Mouse (Mus musculus): ENCODE measurements at regions not wholly inside any gene's neighbourhood (a gene's known extent, or its start where the extent isn't known, plus 50 kb on each side); places are given as distances from the start of the nearest gene placed in this dataset.

- Histone ChIP-seq H3K4me2 (no peak overlapping the region), H3K27me3 (no peaks in the 10 kb centered on the region), H3K9ac (no peak overlapping the region), H3K4me3 (replicated peaks) (no peak overlapping the region), H3K27ac (replicated peaks) (no peak overlapping the region), H3K36me3 (replicated peaks) (no peaks in the 10 kb centered on the region), H3K9me3 (replicated peaks) (no peaks in the 10 kb centered on the region), H3K4me1 (replicated peaks) (peaks cover 10% of the 10 kb centered on the region)
- peak; percentile 71 for ATAC-seq (ENCODE audit: insufficient read depth)
- WGBS (ENCODE audit: insufficient replicate concordance), result 34% methylated on average over 5 of the region's 5 CpGs
Observed at GRCm38 (mm10) chr2:146625166-146625751, 113.1 kb upstream of the Ralgapa2 start.

GRCm38 (mm10) chr2:146626531-146626930, 114.4 kb upstream of the Ralgapa2 start:
- Histone ChIP-seq H3K4me1 (replicated peaks) (peaks cover 10% of the 10 kb centered on the region), H3K9me3 (replicated peaks) (no peaks in the 10 kb centered on the region)
- WGBS (ENCODE audit: insufficient replicate concordance), result 39% methylated on average over 1 of the region's 1 CpGs

GRCm38 (mm10) chr2:146630179-146630578, 118.0 kb upstream of the Ralgapa2 start:
- Histone ChIP-seq H3K4me2 (no peak overlapping the region), H3K4me1 (replicated peaks) (peaks cover 8% of the 10 kb centered on the region), H3K9ac (no peak overlapping the region), H3K27ac (replicated peaks) (no peak overlapping the region), H3K9me3 (replicated peaks) (no peaks in the 10 kb centered on the region), H3K27me3 (no peaks in the 10 kb centered on the region), H3K4me3 (replicated peaks) (no peak overlapping the region), H3K36me3 (replicated peaks) (no peaks in the 10 kb centered on the region)
- WGBS (ENCODE audit: insufficient replicate concordance), result 42% methylated on average over 3 of the region's 3 CpGs
- ATAC-seq (ENCODE audit: insufficient read depth), result no peak

More at GRCm38 (mm10) chr2:146626531-146626930, 114.4 kb upstream of the Ralgapa2 start:
- no peak overlapping the region for H3K4me2 ChIP-seq
- no peak overlapping the region for H3K27ac ChIP-seq (replicated peaks)
- no peaks in the 10 kb centered on the region for H3K27me3 ChIP-seq
- no peak overlapping the region for H3K9ac ChIP-seq
- H3K36me3 ChIP-seq (replicated peaks), result no peaks in the 10 kb centered on the region
- no peak for ATAC-seq (ENCODE audit: insufficient read depth)
- H3K4me3 ChIP-seq (replicated peaks), result no peak overlapping the region

GRCm38 (mm10) chr2:146631098-146631497, 119.0 kb upstream of the Ralgapa2 start:
- no peaks in the 10 kb centered on the region for H3K36me3 ChIP-seq (replicated peaks)
- H3K4me1 ChIP-seq (replicated peaks), result no peaks in the 10 kb centered on the region
- H3K4me3 ChIP-seq (replicated peaks), result no peak overlapping the region
- H3K27me3 ChIP-seq, result no peaks in the 10 kb centered on the region
- WGBS (ENCODE audit: insufficient replicate concordance), result 52% methylated on average over 5 of the region's 5 CpGs
- H3K4me2 ChIP-seq, result no peak overlapping the region
- ATAC-seq (ENCODE audit: insufficient read depth), result no peak
- H3K9me3 ChIP-seq (replicated peaks), result no peaks in the 10 kb centered on the region
- no peak overlapping the region for H3K27ac ChIP-seq (replicated peaks)
- H3K9ac ChIP-seq, result no peak overlapping the region

GRCm38 (mm10) chr2:146633329-146634070, 121.4 kb upstream of the Ralgapa2 start:
- H3K4me3 ChIP-seq (replicated peaks), result no peak overlapping the region
- H3K9ac ChIP-seq, result no peak overlapping the region
- ATAC-seq (ENCODE audit: insufficient read depth), result no peak
- no peak overlapping the region for H3K4me2 ChIP-seq
- H3K4me1 ChIP-seq (replicated peaks), result no peaks in the 10 kb centered on the region
- no peak overlapping the region for H3K27ac ChIP-seq (replicated peaks)
- no peaks in the 10 kb centered on the region for H3K27me3 ChIP-seq
- no peaks in the 10 kb centered on the region for H3K36me3 ChIP-seq (replicated peaks)
- 40% methylated on average over 16 of the region's 16 CpGs for WGBS (ENCODE audit: insufficient replicate concordance)
- no peaks in the 10 kb centered on the region for H3K9me3 ChIP-seq (replicated peaks)

GRCm38 (mm10) chr2:146637573-146637972, 125.4 kb upstream of the Ralgapa2 start:
- Histone ChIP-seq H3K27me3 (no peaks in the 10 kb centered on the region), H3K27ac (replicated peaks) (no peak overlapping the region), H3K4me3 (replicated peaks) (no peak overlapping the region), H3K4me2 (no peak overlapping the region), H3K9me3 (replicated peaks) (no peaks in the 10 kb centered on the region), H3K9ac (no peak overlapping the region), H3K36me3 (replicated peaks) (no peaks in the 10 kb centered on the region), H3K4me1 (replicated peaks) (no peaks in the 10 kb centered on the region)
- ATAC-seq (ENCODE audit: insufficient read depth), result no peak
- 54% methylated on average over 5 of the region's 5 CpGs for WGBS (ENCODE audit: insufficient replicate concordance)

GRCm38 (mm10) chr2:146646237-146646972, 134.3 kb upstream of the Ralgapa2 start:
- Histone ChIP-seq H3K36me3 (replicated peaks) (no peaks in the 10 kb centered on the region), H3K27ac (replicated peaks) (no peak overlapping the region), H3K27me3 (no peaks in the 10 kb centered on the region), H3K9ac (no peak overlapping the region), H3K4me1 (replicated peaks) (no peaks in the 10 kb centered on the region), H3K4me2 (no peak overlapping the region), H3K9me3 (replicated peaks) (no peaks in the 10 kb centered on the region), H3K4me3 (replicated peaks) (no peak overlapping the region)
- ATAC-seq (ENCODE audit: insufficient read depth), result no peak
- 63% methylated on average over 16 of the region's 16 CpGs for WGBS (ENCODE audit: insufficient replicate concordance)

- H3K27ac ChIP-seq (replicated peaks), result no peak overlapping the region
- no peaks in the 10 kb centered on the region for H3K36me3 ChIP-seq (replicated peaks)
- H3K9me3 ChIP-seq (replicated peaks), result no peaks in the 10 kb centered on the region
- 60% methylated on average over 2 of the region's 2 CpGs for WGBS (ENCODE audit: insufficient replicate concordance)
- no peaks in the 10 kb centered on the region for H3K4me1 ChIP-seq (replicated peaks)
- H3K27me3 ChIP-seq, result no peaks in the 10 kb centered on the region
- H3K9ac ChIP-seq, result no peak overlapping the region
- no peak overlapping the region for H3K4me3 ChIP-seq (replicated peaks)
- no peak overlapping the region for H3K4me2 ChIP-seq
- no peak for ATAC-seq (ENCODE audit: insufficient read depth)
Observed at GRCm38 (mm10) chr2:146646973-146647282, 134.8 kb upstream of the Ralgapa2 start.

- Histone ChIP-seq H3K27ac (replicated peaks) (no peak overlapping the region), H3K36me3 (replicated peaks) (no peaks in the 10 kb centered on the region), H3K4me3 (replicated peaks) (no peak overlapping the region), H3K9ac (no peak overlapping the region), H3K9me3 (replicated peaks) (no peaks in the 10 kb centered on the region), H3K4me1 (replicated peaks) (no peaks in the 10 kb centered on the region), H3K4me2 (no peak overlapping the region), H3K27me3 (no peaks in the 10 kb centered on the region)
- ATAC-seq (ENCODE audit: insufficient read depth), result no peak
- WGBS (ENCODE audit: insufficient replicate concordance), result 50% methylated on average over 3 of the region's 3 CpGs
Observed at GRCm38 (mm10) chr2:146661346-146661745, 149.2 kb upstream of the Ralgapa2 start.

GRCm38 (mm10) chr2:146672761-146673160, 160.6 kb upstream of the Ralgapa2 start:
- H3K27me3 ChIP-seq, result no peaks in the 10 kb centered on the region
- 43% methylated on average over 2 of the region's 2 CpGs for WGBS (ENCODE audit: insufficient replicate concordance)
- no peak for ATAC-seq (ENCODE audit: insufficient read depth)
- H3K9ac ChIP-seq, result no peak overlapping the region
- no peaks in the 10 kb centered on the region for H3K4me1 ChIP-seq (replicated peaks)
- H3K36me3 ChIP-seq (replicated peaks), result no peaks in the 10 kb centered on the region
- H3K9me3 ChIP-seq (replicated peaks), result no peaks in the 10 kb centered on the region
- H3K4me3 ChIP-seq (replicated peaks), result no peak overlapping the region
- H3K4me2 ChIP-seq, result no peak overlapping the region
- no peak overlapping the region for H3K27ac ChIP-seq (replicated peaks)

- Histone ChIP-seq H3K9me3 (replicated peaks) (no peaks in the 10 kb centered on the region), H3K4me3 (replicated peaks) (no peak overlapping the region), H3K4me1 (replicated peaks) (no peaks in the 10 kb centered on the region), H3K27me3 (no peaks in the 10 kb centered on the region), H3K4me2 (no peak overlapping the region), H3K36me3 (replicated peaks) (no peaks in the 10 kb centered on the region), H3K27ac (replicated peaks) (no peak overlapping the region), H3K9ac (no peak overlapping the region)
- no peak for ATAC-seq (ENCODE audit: insufficient read depth)
- WGBS (ENCODE audit: insufficient replicate concordance), result 41% methylated on average over 3 of the region's 3 CpGs
Observed at GRCm38 (mm10) chr2:146681979-146682378, 169.8 kb upstream of the Ralgapa2 start.
